Mouse (Mus musculus) gastrocnemius, postnatal 36 days (tissue): Measurements from ENCODE around the gene Dnajc21. TPM values are rescaled to one million over a fixed set of nuclear protein-coding genes. Genes with fewer than 3 reads are reported as not detected.
"Not testable (repeated sequence)": the region's sequence is repeated elsewhere in the genome, so short reads cannot be mapped to it uniquely, and the experiment has no call there.

Experiments used
- DNase-seq, 2 experiments: peaks; one replicate each; pipeline ENCODE4 v3.0.0; 2022
- intact Hi-C: fragments of 180-260 bp; cut with DNase I; formaldehyde crosslinking; loops from one replicate; pipeline ENCODE4 v1.15.1; 2025
- long read RNA-seq, 2 experiments: library from polyadenylated mRNA; stranded (forward); transcript quantifications; one replicate each; pipeline ENCODE4 v2.0.0; 2021
- total RNA-seq, 2 experiments: library from RNA; stranded (reverse); gene quantifications; 2 replicates each; pipeline ENCODE4 v1.2.3; 2021

The Dnajc21 gene
- 10 to 100 TPM; 53.6 to 61.4 TPM for total RNA-seq
- long read RNA-seq, experiment 1, transcript Dnajc21-201 (12 exons, 2,060 nt), result major isoform, 47 of 57 reads
- long read RNA-seq, experiment 1, partial matches to known transcripts, result 3 of 57 reads
- long read RNA-seq, experiment 1, other reads (novel, unspliced or antisense), result 5 of 57 reads
- long read RNA-seq, experiment 2, transcript Dnajc21-201 (12 exons, 2,060 nt), result major isoform, 67 of 78 reads
- long read RNA-seq, experiment 2, partial matches to known transcripts, result 7 of 78 reads
- long read RNA-seq, experiment 2, other reads (novel, unspliced or antisense), result 4 of 78 reads

- DNase-seq, result peak; percentile 81 to 86
- intact Hi-C loops, result no loop called here
Measured at GRCm38 (mm10) chr15:10470151-10470831, at the start of gene Dnajc21. TSS of gene Dnajc21 (minus strand) at chr15:10470516.

- intact Hi-C loops, result loop anchor here (10.0 kb wide), 1 partner anchor 380 kb away; no protein-coding TSS in a partner anchor
- no peak for DNase-seq
Measured at GRCm38 (mm10) chr15:10515166-10515565, 44.9 kb upstream of the Dnajc21 start.

- peak; percentile 34 to 46 for DNase-seq
- intact Hi-C loops, result no loop called here
Measured at GRCm38 (mm10) chr15:10506099-10506498, 35.8 kb upstream of the Dnajc21 start.

- intact Hi-C loops, result loop anchor here (2.0 kb wide), 1 partner anchor 372 kb away; no protein-coding TSS in a partner anchor
- DNase-seq, result peak; percentile 23 to 27
Measured at GRCm38 (mm10) chr15:10500838-10501719, 30.8 kb upstream of the Dnajc21 start.

- no peak for DNase-seq
- intact Hi-C loops, result loop anchor here (2.0 kb wide), 1 partner anchor 373 kb away; no protein-coding TSS in a partner anchor
Measured at GRCm38 (mm10) chr15:10500035-10500434, 29.7 kb upstream of the Dnajc21 start.

GRCm38 (mm10) chr15:10499593-10499992 is 29.3 kb upstream of the Dnajc21 start:
- DNase-seq, result no peak
- intact Hi-C loops, result no loop called here

GRCm38 (mm10) chr15:10496696-10497095 is 26.4 kb upstream of the Dnajc21 start:
- intact Hi-C loops, DNase-seq: not testable (repeated sequence)

GRCm38 (mm10) chr15:10495944-10496343 is 25.6 kb upstream of the Dnajc21 start:
- intact Hi-C loops, result no loop called here
- DNase-seq, result no peak

- intact Hi-C loops, result no loop called here
- DNase-seq, result no peak
Measured at GRCm38 (mm10) chr15:10490101-10490500, 19.8 kb upstream of the Dnajc21 start.

- DNase-seq, result no peak
- intact Hi-C loops, result loop anchor here (10.0 kb wide), 1 partner anchor 498 kb away; the partner anchor contains the start of gene Amacr
Measured at GRCm38 (mm10) chr15:10487246-10487645, 16.9 kb upstream of the Dnajc21 start.

- intact Hi-C loops, result loop anchor here (10.0 kb wide), 1 partner anchor 498 kb away; the partner anchor contains the start of gene Amacr
- DNase-seq, result no peak
Measured at GRCm38 (mm10) chr15:10486365-10486839, 16.1 kb upstream of the Dnajc21 start.

GRCm38 (mm10) chr15:10485484-10486364 is 15.4 kb upstream of the Dnajc21 start, which contains the start of the genes Brix1 and Rad1:
TSS of gene Brix1 (minus strand) at chr15:10485947.
TSS of gene Rad1 (plus strand) at chr15:10486018.
- intact Hi-C loops, result loop anchor here (10.0 kb wide), 1 partner anchor 499 kb away; the partner anchor contains the start of gene Amacr
- DNase-seq, result peak; percentile 89 to 91

- no peak for DNase-seq
- intact Hi-C loops, result no loop called here
Measured at GRCm38 (mm10) chr15:10470941-10471340, 625 bp upstream of the Dnajc21 start.

GRCm38 (mm10) chr15:10469641-10470150 is 620 bp downstream of the Dnajc21 start:
- peak in 1 of 2 experiments; percentile 10 for DNase-seq
- intact Hi-C loops, result no loop called here

GRCm38 (mm10) chr15:10468761-10469160 is 1.6 kb downstream of the Dnajc21 start:
- DNase-seq, result no peak
- intact Hi-C loops, result no loop called here

GRCm38 (mm10) chr15:10464678-10465077 is 5.6 kb downstream of the Dnajc21 start:
- intact Hi-C loops, result no loop called here

GRCm38 (mm10) chr15:10463555-10463954 is 6.8 kb downstream of the Dnajc21 start:
- intact Hi-C loops, result no loop called here
- no peak for DNase-seq

More at GRCm38 (mm10) chr15:10464678-10465077, 5.6 kb downstream of the Dnajc21 start:
- DNase-seq, result no peak

GRCm38 (mm10) chr15:10460986-10461385 is 9.3 kb downstream of the Dnajc21 start:
- intact Hi-C loops, result no loop called here
- no peak for DNase-seq

GRCm38 (mm10) chr15:10447102-10447501 is 23.2 kb downstream of the Dnajc21 start:
- intact Hi-C loops, result no loop called here

More at GRCm38 (mm10) chr15:10447102-10447501, 23.2 kb downstream of the Dnajc21 start:
- DNase-seq, result no peak
